Mouse (Mus musculus): ENCODE results near the gene Tgfb3.

DNA sequence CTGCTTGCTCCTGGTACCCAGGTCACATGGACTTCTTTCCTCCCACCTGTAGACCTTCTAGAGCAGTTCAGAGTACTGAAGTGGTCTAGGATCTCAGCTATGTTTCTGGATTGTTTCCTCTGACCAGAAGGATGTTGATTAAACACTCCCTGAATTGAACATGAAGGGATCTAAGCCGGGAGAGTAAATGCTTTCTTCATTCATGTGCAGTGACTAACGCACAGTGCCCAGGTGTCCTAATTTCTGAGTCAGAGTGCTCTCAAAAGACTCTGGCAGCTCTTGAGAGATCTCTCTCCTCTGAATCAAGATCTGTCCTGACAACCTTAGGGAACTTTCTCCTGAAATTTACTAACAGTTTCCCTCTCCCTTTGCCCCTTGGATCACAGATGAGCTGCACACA lies 66.6 kb downstream of the Tgfb3 start:
- TF ChIP-seq CTCF (IDR thresholded peaks at IDR 0.05; ENCODE audit: low read depth) (no peak), EP300 (IDR thresholded peaks at IDR 0.05; ENCODE audit: low read depth) (no peak)
